Mouse (Mus musculus) kidney, embryonic 14.5 days (tissue): ENCODE data around the gene Scamp1. TPM values are rescaled to one million over a fixed set of nuclear protein-coding genes. Genes with fewer than 3 reads are reported as not detected.

ENCODE experiments used
- ATAC-seq: fragments of 200-750 bp; cut with Nextera tagmentation; 2 replicates; pipeline ENCODE4 v1.8.0; 2017; ENCODE audit warnings: moderate number of reproducible peaks, mild to moderate bottlenecking, moderate TSS enrichment, moderate library complexity; ENCODE audit not compliant: low FRiP score, low TSS enrichment
- H3K27ac ChIP-seq: fragments of 300-500 bp; sonication (generic); 2 replicates; pipeline ENCODE4 v1.5.1; 2014; ENCODE audit warnings: low read depth, mild to moderate bottlenecking, low read length, moderate library complexity, mixed read lengths
- H3K27me3 ChIP-seq: fragments of 300-500 bp; sonication (generic); 2 replicates; pipeline ENCODE4 v1.6.1; 2014; ENCODE audit warnings: mild to moderate bottlenecking, low read length; ENCODE audit not compliant: control insufficient read depth, insufficient read depth
- H3K36me3 ChIP-seq: fragments of 300-500 bp; sonication (generic); 2 replicates; pipeline ENCODE4 v1.6.1; 2014; ENCODE audit warnings: low read length, mixed read lengths; ENCODE audit not compliant: control insufficient read depth, insufficient read depth
- H3K4me1 ChIP-seq: fragments of 300-500 bp; sonication (generic); 2 replicates; pipeline ENCODE4 v1.6.1; 2014; ENCODE audit warnings: low read length, mixed read lengths; ENCODE audit not compliant: control insufficient read depth, insufficient read depth
- H3K4me2 ChIP-seq: fragments of 300-500 bp; sonication (generic); replicated peaks from 2 replicates; pipeline ENCODE4 v1.6.1; 2014; ENCODE audit warnings: low read depth, mild to moderate bottlenecking, low read length
- H3K4me3 ChIP-seq: fragments of 300-500 bp; sonication (generic); 2 replicates; pipeline ENCODE4 v1.5.1; 2014; ENCODE audit warnings: mild to moderate bottlenecking, low read length
- H3K9ac ChIP-seq: fragments of 300-500 bp; sonication (generic); 2 replicates; pipeline ENCODE4 v1.6.1; 2014; ENCODE audit warnings: low read depth, mild to moderate bottlenecking, low read length, moderate library complexity
- H3K9me3 ChIP-seq: fragments of 300-500 bp; sonication (generic); 2 replicates; pipeline ENCODE4 v1.6.1; 2016; ENCODE audit warnings: low read length; ENCODE audit not compliant: control insufficient read depth
- WGBS: fragments of 180-500 bp; shearing (Covaris S2); extraction: QIAGEN DNeasy Blood & Tissue Kit; methylation state at CpG from one replicate; pipeline ENCODE4 v1.1.7; 2014; 5-methylcytosine and 5-hydroxymethylcytosine counted together
- polyA plus RNA-seq: library from polyadenylated mRNA; unstranded; fragments of >200 nt; fragmentation: Nextera tagmentation; extraction: Ambion mirVana; gene quantifications from 2 replicates; pipeline ENCODE4 v1.2.1, GENCODE M21; 2014

Scamp1 gene
- polyA plus RNA-seq, 1 experiment from 2014 or later: 34.4 TPM

- 79% methylated on average over 6 of the region's 6 CpGs for WGBS
- no peaks in the 10 kb centered on the region for H3K9me3 ChIP-seq
- no peak overlapping the region for H3K9ac ChIP-seq
- peaks cover 20% of the 10 kb centered on the region for H3K4me1 ChIP-seq
- H3K36me3 ChIP-seq: peaks cover 4% of the 10 kb centered on the region; the same call in 1 of the 2 replicates
- H3K27ac ChIP-seq: no peak overlapping the region
- no peak overlapping the region for H3K4me2 ChIP-seq
- H3K4me3 ChIP-seq: no peak overlapping the region
- no peak for ATAC-seq
- no peaks in the 10 kb centered on the region for H3K27me3 ChIP-seq
These were observed 116.2 kb downstream of the Scamp1 start for GRCm38 (mm10) chr13:94169325-94169916.

- H3K27me3 ChIP-seq: no peaks in the 10 kb centered on the region
- H3K4me2 ChIP-seq: no peak overlapping the region
- peaks cover 4% of the 10 kb centered on the region; the same call in 1 of the 2 replicates for H3K36me3 ChIP-seq
- no peaks in the 10 kb centered on the region for H3K9me3 ChIP-seq
- H3K4me1 ChIP-seq: peaks cover 11% of the 10 kb centered on the region
- H3K9ac ChIP-seq: no peak overlapping the region
- H3K27ac ChIP-seq: no peak overlapping the region
- no peak overlapping the region for H3K4me3 ChIP-seq
- 69% methylated on average over 5 of the region's 5 CpGs for WGBS
- no peak for ATAC-seq
These were observed 117.3 kb downstream of the Scamp1 start for GRCm38 (mm10) chr13:94168319-94168718.

- H3K36me3 ChIP-seq: 0 out of 2 replicates have a peak, but pooled peaks cover under 1% of the 10 kb centered on the region
- 76% methylated on average over 6 of the region's 6 CpGs for WGBS
- ATAC-seq: no peak
These were observed 121.2 kb downstream of the Scamp1 start for GRCm38 (mm10) chr13:94164501-94164900.

GRCm38 (mm10) chr13:94159478-94160220, 126.0 kb downstream of the Scamp1 start:
- Histone ChIP-seq H3K4me3 (no peak overlapping the region), H3K4me2 (no peak overlapping the region), H3K4me1 (0 out of 2 replicates have a peak, but pooled peaks cover 10% of the 10 kb centered on the region), H3K27ac (peak overlapping the region; percentile 60; the same call in 1 of the 2 replicates), H3K9ac (no peak overlapping the region), H3K27me3 (no peaks in the 10 kb centered on the region), H3K36me3 (peaks cover under 1% of the 10 kb centered on the region; the same call in 1 of the 2 replicates), H3K9me3 (peaks cover 3% of the 10 kb centered on the region; the same call in 1 of the 2 replicates)
- WGBS: 81% methylated on average over 7 of the region's 7 CpGs
- no peak for ATAC-seq

More at GRCm38 (mm10) chr13:94164501-94164900, 121.2 kb downstream of the Scamp1 start:
- no peak overlapping the region for H3K9ac ChIP-seq
- no peaks in the 10 kb centered on the region for H3K27me3 ChIP-seq
- no peaks in the 10 kb centered on the region for H3K4me1 ChIP-seq
- H3K4me3 ChIP-seq: no peak overlapping the region
- no peaks in the 10 kb centered on the region for H3K9me3 ChIP-seq
- no peak overlapping the region for H3K4me2 ChIP-seq
- H3K27ac ChIP-seq: no peak overlapping the region

- peaks cover 3% of the 10 kb centered on the region; the same call in 1 of the 2 replicates for H3K36me3 ChIP-seq
- H3K4me3 ChIP-seq: no peak overlapping the region
- peaks cover 3% of the 10 kb centered on the region; the same call in 1 of the 2 replicates for H3K9me3 ChIP-seq
- no peak for ATAC-seq
- no peak overlapping the region for H3K4me2 ChIP-seq
- no peak overlapping the region for H3K9ac ChIP-seq
- H3K27me3 ChIP-seq: no peaks in the 10 kb centered on the region
- 0 out of 2 replicates have a peak, but pooled peaks cover 10% of the 10 kb centered on the region for H3K4me1 ChIP-seq
- peak overlapping the region; percentile 60; the same call in 1 of the 2 replicates for H3K27ac ChIP-seq
- 63% methylated on average over 6 of the region's 6 CpGs for WGBS
These were observed 126.7 kb downstream of the Scamp1 start for GRCm38 (mm10) chr13:94158864-94159477.

GRCm38 (mm10) chr13:94155657-94156429, 129.8 kb downstream of the Scamp1 start:
- ATAC-seq: no peak
- H3K9me3 ChIP-seq: peaks cover 3% of the 10 kb centered on the region; the same call in 1 of the 2 replicates
- H3K4me1 ChIP-seq: 0 out of 2 replicates have a peak, but pooled peaks cover 10% of the 10 kb centered on the region
- peaks cover 16% of the 10 kb centered on the region for H3K36me3 ChIP-seq
- no peak overlapping the region for H3K4me2 ChIP-seq
- no peak overlapping the region for H3K4me3 ChIP-seq
- H3K27ac ChIP-seq: no peak overlapping the region
- 56% methylated on average over 9 of the region's 9 CpGs for WGBS
- H3K9ac ChIP-seq: no peak overlapping the region
- no peaks in the 10 kb centered on the region for H3K27me3 ChIP-seq

GRCm38 (mm10) chr13:94154512-94155296, 131.0 kb downstream of the Scamp1 start:
- H3K4me1 ChIP-seq: 0 out of 2 replicates have a peak, but pooled peaks cover 10% of the 10 kb centered on the region
- no peak overlapping the region for H3K4me3 ChIP-seq
- H3K9ac ChIP-seq: no peak overlapping the region
- H3K36me3 ChIP-seq: peaks cover 16% of the 10 kb centered on the region
- 77% methylated on average over 15 of the region's 15 CpGs for WGBS
- peaks cover 3% of the 10 kb centered on the region; the same call in 1 of the 2 replicates for H3K9me3 ChIP-seq
- ATAC-seq: no peak
- H3K27ac ChIP-seq: no peak overlapping the region
- H3K4me2 ChIP-seq: no peak overlapping the region
- H3K27me3 ChIP-seq: no peaks in the 10 kb centered on the region

- ATAC-seq: no peak
- Histone ChIP-seq H3K9me3 (peaks cover 3% of the 10 kb centered on the region; the same call in 1 of the 2 replicates), H3K27me3 (no peaks in the 10 kb centered on the region), H3K27ac (no peak overlapping the region), H3K4me3 (no peak overlapping the region), H3K36me3 (peaks cover 16% of the 10 kb centered on the region), H3K4me2 (no peak overlapping the region), H3K4me1 (0 out of 2 replicates have a peak, but pooled peaks cover 6% of the 10 kb centered on the region), H3K9ac (no peak overlapping the region)
- WGBS: 88% methylated on average over 6 of the region's 6 CpGs
These were observed 132.0 kb downstream of the Scamp1 start for GRCm38 (mm10) chr13:94153658-94154057.
